Mouse (Mus musculus) G1E (cell line): ENCODE measurements around the gene Pttg1. TPM values are rescaled to one million over a fixed set of nuclear protein-coding genes. Genes with fewer than 3 reads are reported as not detected.

Source experiments
- ATAC-seq: 2 replicates; pipeline ENCODE4 v1.8.0; 2016; ENCODE audit warnings: mild to moderate bottlenecking; ENCODE audit not compliant: insufficient number of reproducible peaks, poor library complexity, low FRiP score, severe bottlenecking; ENCODE audit errors: extremely low read depth
- DNase-seq: peaks from one replicate; pipeline ENCODE4 v3.0.0; 2012; ENCODE audit warnings: low spot score
- H3K27me3 ChIP-seq: 2 replicates; pipeline ENCODE4 v1.6.1; 2012; ENCODE audit warnings: mild to moderate bottlenecking, low read length, inconsistent platforms; ENCODE audit not compliant: insufficient read depth
- H3K36me3 ChIP-seq: replicated peaks from 2 replicates; pipeline ENCODE3; 2012; ENCODE audit warnings: mild to moderate bottlenecking, inconsistent platforms
- H3K4me1 ChIP-seq: 2 replicates; pipeline ENCODE4 v1.6.1; 2012; ENCODE audit warnings: low read depth, low read length, inconsistent platforms, mixed read lengths; ENCODE audit not compliant: insufficient read depth
- H3K4me3 ChIP-seq: 2 replicates; pipeline ENCODE4 v1.5.1; 2012; ENCODE audit warnings: low read depth, mild to moderate bottlenecking, inconsistent platforms, low read length, moderate library complexity, mixed read lengths
- H3K9me3 ChIP-seq: replicated peaks from 2 replicates; pipeline ENCODE4 v1.6.1; 2012; ENCODE audit warnings: inconsistent platforms
- CTCF ChIP-seq: IDR thresholded peaks from 2 replicates; pipeline ENCODE4 v1.5.1; 2012; ENCODE audit warnings: low read depth, low read length, inconsistent platforms, mixed read lengths
- GATA1 ChIP-seq: IDR thresholded peaks from 2 replicates; pipeline ENCODE4 v1.6.1; 2012; ENCODE audit warnings: borderline replicate concordance, low read length, inconsistent platforms, mixed read lengths
- GATA2 ChIP-seq: IDR thresholded peaks from 2 replicates; pipeline ENCODE4 v1.6.1; 2012; ENCODE audit warnings: low read depth, low read length, inconsistent platforms, borderline replicate concordance
- POLR2AphosphoS5 ChIP-seq: IDR thresholded peaks from 2 replicates; pipeline ENCODE4 v1.6.1; 2012; ENCODE audit warnings: low read depth, low read length, inconsistent platforms; ENCODE audit not compliant: insufficient replicate concordance
- TAL1 ChIP-seq: conservative IDR thresholded peaks from 2 replicates; pipeline ENCODE4 v1.6.1; 2012; ENCODE audit warnings: low read depth, low read length, inconsistent platforms, mixed read lengths
- polyA plus RNA-seq: library from polyadenylated mRNA; stranded (reverse); fragments of >175 nt; gene quantifications from 2 replicates; pipeline ENCODE4 v1.2.3, GENCODE M21; 2012
- total RNA-seq, 2 experiments: library from RNA; stranded (forward) in 1 of 2; stranded (reverse) in 1 of 2; fragments of 200-1000 nt in 1 of 2; fragments of >200 nt in 1 of 2; fragmentation: Nextera tagmentation in 1 of 2; gene quantifications; 2 replicates each; pipeline ENCODE4 v1.2.3; 2014 to 2017

Pttg1 gene
- total and polyA plus RNA-seq, 3 experiments = 9.3 to 105 (median 63.5) TPM

- ATAC-seq (no peak), DNase-seq (no peak)
- TF ChIP-seq TAL1 (no peak), GATA2 (no peak), GATA1 (no peak), CTCF (no peak), POLR2AphosphoS5 (no peak)
- no peaks in the 10 kb centered on the region for H3K36me3 ChIP-seq
- no peaks in the 10 kb centered on the region for H3K9me3 ChIP-seq
- H3K4me1 ChIP-seq = no peaks in the 10 kb centered on the region
- H3K4me3 ChIP-seq = no peak overlapping the region
- peaks cover 5% of the 10 kb centered on the region for H3K27me3 ChIP-seq
Observed at GRCm38 (mm10) chr11:43396672-43397071, 29.4 kb downstream of the Pttg1 start.

DNA sequence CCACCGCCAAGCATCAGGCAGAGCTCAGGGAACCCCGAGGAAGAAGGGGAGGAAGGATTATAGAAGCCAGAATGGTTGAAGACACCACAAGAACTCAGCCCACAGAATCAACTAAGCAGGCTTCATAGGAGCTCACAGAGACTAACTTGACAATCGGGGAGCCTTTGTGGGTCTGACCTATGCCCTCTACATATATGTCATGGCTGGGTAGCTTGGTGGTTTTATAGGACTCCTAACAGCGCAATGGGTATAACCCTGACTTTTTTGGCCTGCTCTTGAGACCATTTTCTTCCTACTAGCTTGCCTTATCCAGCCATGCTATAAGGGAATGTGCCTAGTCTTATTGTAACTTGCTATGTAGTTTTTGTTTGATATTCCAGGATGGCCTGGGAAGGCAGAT, 29.8 kb downstream of the Pttg1 start:
- Histone ChIP-seq H3K4me1 (no peaks in the 10 kb centered on the region), H3K36me3 (no peaks in the 10 kb centered on the region), H3K9me3 (no peaks in the 10 kb centered on the region), H3K4me3 (no peak overlapping the region), H3K27me3 (peaks cover 5% of the 10 kb centered on the region)
- TF ChIP-seq GATA2 (no peak), CTCF (no peak), TAL1 (no peak)
- ATAC-seq (no peak), DNase-seq (no peak)

DNA sequence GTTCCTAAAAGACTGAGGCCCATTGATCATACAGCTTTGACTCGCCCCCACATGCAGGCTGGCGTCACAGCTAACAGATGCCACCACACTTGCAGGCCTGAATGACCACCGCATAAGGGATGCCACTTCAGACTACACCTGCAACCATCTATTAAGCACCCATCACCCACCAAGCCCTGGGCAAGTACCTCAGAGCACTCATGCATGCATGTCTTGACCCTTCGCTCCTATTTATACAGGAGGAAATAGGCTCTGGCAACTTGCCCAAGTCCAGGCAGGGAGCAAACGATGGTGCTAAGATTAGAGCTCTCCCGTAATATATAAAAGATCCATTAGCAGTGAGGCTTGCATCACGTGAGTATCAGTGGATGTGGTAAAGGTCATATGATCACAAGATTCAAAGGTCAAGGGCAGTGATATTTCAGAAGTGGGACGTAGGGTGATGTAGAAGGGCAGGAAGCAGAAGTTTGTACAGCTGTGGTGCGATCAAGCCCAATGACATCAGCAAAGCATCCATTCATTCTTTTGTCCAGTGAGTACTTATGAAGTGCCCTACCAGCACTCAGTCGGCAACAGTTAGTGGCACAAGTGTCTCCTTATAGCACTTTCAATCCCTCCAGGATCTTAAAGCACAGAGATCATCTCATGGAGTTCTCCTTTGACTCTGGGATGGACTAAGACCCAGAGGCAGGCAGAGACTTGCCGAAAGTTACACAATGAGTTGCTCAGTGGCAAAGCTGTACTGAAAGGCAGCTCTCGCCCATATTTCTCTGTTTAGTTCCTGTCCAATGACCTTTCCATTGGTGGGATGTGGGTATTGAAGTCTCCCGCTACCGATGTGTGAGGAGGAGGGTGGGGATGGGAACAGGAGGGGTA, 30.7 kb downstream of the Pttg1 start:
- Histone ChIP-seq H3K36me3 (no peaks in the 10 kb centered on the region), H3K9me3 (no peaks in the 10 kb centered on the region), H3K27me3 (peaks cover 3% of the 10 kb centered on the region), H3K4me1 (no peaks in the 10 kb centered on the region), H3K4me3 (no peak overlapping the region)
- TF ChIP-seq GATA2 = no peak
- no peak for TF ChIP-seq GATA1
- TF ChIP-seq POLR2AphosphoS5 = no peak
- no peak for TF ChIP-seq CTCF
- no peak for TF ChIP-seq TAL1
- ATAC-seq (no peak), DNase-seq (no peak)

DNA sequence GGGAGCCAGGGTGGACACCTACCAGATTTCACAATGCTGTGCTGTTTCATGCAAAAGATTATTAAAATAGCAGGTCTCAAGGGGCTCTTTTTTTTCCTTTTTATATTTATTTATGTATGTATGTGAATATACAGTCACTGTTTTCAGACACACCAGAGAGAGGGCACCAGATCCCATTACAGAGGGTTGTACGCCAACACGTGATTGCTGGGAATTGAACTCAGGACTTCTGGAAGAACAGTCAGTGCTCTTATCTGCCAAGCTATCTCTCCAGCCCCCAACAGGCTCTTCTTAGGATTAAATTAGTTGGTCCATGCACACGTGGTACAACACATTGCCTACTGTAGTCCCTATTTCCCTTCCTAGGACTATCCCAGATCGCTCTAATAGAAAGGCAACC, 32.7 kb downstream of the Pttg1 start:
- no peaks in the 10 kb centered on the region for H3K4me1 ChIP-seq
- H3K9me3 ChIP-seq = no peaks in the 10 kb centered on the region
- peaks cover 2% of the 10 kb centered on the region; the same call in 1 of the 2 replicates for H3K27me3 ChIP-seq
- ATAC-seq = no peak
- no peak for TF ChIP-seq TAL1
- no peak for TF ChIP-seq GATA2
- no peak for TF ChIP-seq GATA1
- no peak for TF ChIP-seq CTCF
- TF ChIP-seq POLR2AphosphoS5 = no peak
- DNase-seq = no peak
- no peaks in the 10 kb centered on the region for H3K36me3 ChIP-seq
- H3K4me3 ChIP-seq = no peak overlapping the region

GRCm38 (mm10) chr11:43392757-43393156, 33.3 kb downstream of the Pttg1 start:
- Histone ChIP-seq H3K36me3 (no peaks in the 10 kb centered on the region), H3K4me1 (no peaks in the 10 kb centered on the region), H3K27me3 (peaks cover 3% of the 10 kb centered on the region; the same call in 1 of the 2 replicates), H3K4me3 (no peak overlapping the region), H3K9me3 (no peaks in the 10 kb centered on the region)
- no peak for TF ChIP-seq TAL1
- no peak for TF ChIP-seq GATA1
- ATAC-seq (no peak), DNase-seq (no peak)

DNA sequence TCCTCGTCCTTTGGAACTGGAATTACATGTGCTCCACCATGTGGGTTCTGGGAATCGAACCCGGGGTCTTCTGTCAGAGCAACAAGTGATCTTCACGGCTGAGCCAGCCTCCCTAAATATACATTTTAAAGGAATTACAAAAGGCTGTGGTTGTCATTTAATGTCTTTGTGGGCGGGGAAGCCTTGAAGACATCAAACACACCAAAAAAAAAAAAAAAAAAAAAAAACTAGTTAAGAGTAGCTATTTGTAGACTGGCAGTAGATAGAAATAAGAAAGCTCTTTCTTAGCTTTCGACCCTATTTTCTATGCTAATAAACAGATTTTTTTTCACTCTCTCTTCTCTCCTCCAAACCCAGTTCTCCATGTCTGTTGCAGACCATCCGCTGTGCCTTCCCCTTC, 36.9 kb downstream of the Pttg1 start:
- no peak for ATAC-seq
- no peak for DNase-seq
- no peaks in the 10 kb centered on the region for H3K4me1 ChIP-seq
- no peaks in the 10 kb centered on the region for H3K9me3 ChIP-seq
- TF ChIP-seq CTCF (no peak), GATA2 (no peak), POLR2AphosphoS5 (no peak), GATA1 (no peak), TAL1 (no peak)
- no peak overlapping the region for H3K4me3 ChIP-seq
- no peaks in the 10 kb centered on the region for H3K36me3 ChIP-seq
- peaks cover 15% of the 10 kb centered on the region for H3K27me3 ChIP-seq
